9 mouse cellular contexts compared by ENCODE assay signal in genomic region chr2:152089078-152089477, GRCm38 (mm10). TPM values are rescaled to one million over a fixed set of nuclear protein-coding genes. Genes with fewer than 3 reads are reported as not detected.
DNase-seq lines count a peak whose midpoint lies in the region; ATAC-seq lines count a peak whose summit lies in the region.
"Had no signal": no experiment of that assay in that cellular context is flagged by ENCODE, and none has a peak within 500 bp of the region (broad histone marks: within the 10 kb centered on the region; RNA-seq: fewer than 3 reads in every experiment).

No protein-coding gene starts in this region.

- H3K9me3 ChIP-seq in forebrain, embryonic 14.5 days (replicated peaks; ENCODE audit: control insufficient read depth, low read length) = no peaks in the 10 kb centered on the region
- no peaks in the 10 kb centered on the region for H3K9me3 ChIP-seq in forebrain, embryonic 12.5 days
- H3K9me3 ChIP-seq in limb, embryonic 11.5 days (ENCODE audit: control insufficient read depth, low read length) = no peaks in the 10 kb centered on the region
- H3K9me3 ChIP-seq: heart, embryonic 13.5 days had no signal

- no peak overlapping the region for H3K4me3 ChIP-seq in forebrain, embryonic 14.5 days (ENCODE audit: low read depth, low read length)
- no peak overlapping the region for H3K4me3 ChIP-seq in forebrain, embryonic 12.5 days (replicated peaks)
- H3K4me3 ChIP-seq in limb, embryonic 11.5 days (ENCODE audit: low read depth, low read length) = no peak overlapping the region
- H3K4me3 ChIP-seq: heart, embryonic 13.5 days had no signal

- peaks cover 12% of the 10 kb centered on the region for H3K27me3 ChIP-seq in forebrain, embryonic 14.5 days (replicated peaks; ENCODE audit: control insufficient read depth, insufficient read depth, low read length)
- peaks cover 64% of the 10 kb centered on the region for H3K27me3 ChIP-seq in forebrain, embryonic 12.5 days
- peaks cover 37% of the 10 kb centered on the region for H3K27me3 ChIP-seq in limb, embryonic 11.5 days (ENCODE audit: control insufficient read depth, insufficient read depth, low read length)

- peak; percentile 79 for DNase-seq in forebrain, embryonic 14.5 days (ENCODE audit: low spot score)
- peak; percentile 60 for DNase-seq in right cerebral cortex, adult 18-20 months
- DNase-seq in right cerebral cortex, postnatal 25 days = no peak
- peak; percentile 32 for DNase-seq in c-Kit-positive CD71-positive TER-119-negative erythroid progenitor cells, embryonic 14.5 days (ENCODE audit: low read depth)
- peak; percentile 72 for DNase-seq in limb, embryonic 11.5 days (ENCODE audit: low spot score)
- peak; percentile 77 for DNase-seq in right cerebral cortex, postnatal 14 days

- no peak overlapping the region for H3K4me2 ChIP-seq in forebrain, embryonic 14.5 days (ENCODE audit: low read length)
- H3K4me2 ChIP-seq in forebrain, embryonic 12.5 days = no peak overlapping the region
- no peak overlapping the region for H3K4me2 ChIP-seq in limb, embryonic 11.5 days (ENCODE audit: low read depth, severe bottlenecking)
- H3K4me2 ChIP-seq: heart, embryonic 13.5 days had no signal

- no peak for ATAC-seq in forebrain, embryonic 14.5 days
- ATAC-seq in forebrain, embryonic 12.5 days (ENCODE audit: low FRiP score) = no peak
- ATAC-seq in frontal cortex, adult (ENCODE audit: low TSS enrichment) = peak; percentile 35; the same call in 1 of the 2 replicates
- ATAC-seq in limb, embryonic 11.5 days (ENCODE audit: insufficient number of reproducible peaks, low FRiP score, low TSS enrichment, low read depth) = no peak

- H3K27ac ChIP-seq in forebrain, embryonic 14.5 days (ENCODE audit: low read depth, low read length) = no peak overlapping the region
- no peak overlapping the region for H3K27ac ChIP-seq in forebrain, embryonic 12.5 days
- no peak overlapping the region for H3K27ac ChIP-seq in limb, embryonic 11.5 days (replicated peaks; ENCODE audit: low read depth, low read length)
- H3K27ac ChIP-seq: heart, embryonic 13.5 days had no signal

- H3K36me3 ChIP-seq in forebrain, embryonic 14.5 days (ENCODE audit: control insufficient read depth, insufficient read depth, low read length) = peaks cover 53% of the 10 kb centered on the region
- peaks cover 15% of the 10 kb centered on the region for H3K36me3 ChIP-seq in forebrain, embryonic 12.5 days (replicated peaks)
- H3K36me3 ChIP-seq in limb, embryonic 11.5 days (ENCODE audit: control insufficient read depth, insufficient read depth, low read length) = no peaks in the 10 kb centered on the region
- H3K36me3 ChIP-seq: heart, embryonic 13.5 days had no signal

- WGBS in forebrain, embryonic 14.5 days = 6% methylated on average over 4 of the region's 4 CpGs
- WGBS in forebrain, embryonic 12.5 days = 9% methylated on average over 4 of the region's 4 CpGs
- WGBS in limb, embryonic 11.5 days = 11% methylated on average over 4 of the region's 4 CpGs

- H3K4me1 ChIP-seq in forebrain, embryonic 14.5 days (ENCODE audit: control insufficient read depth, insufficient read depth, low read length) = peaks cover 33% of the 10 kb centered on the region
- H3K4me1 ChIP-seq in forebrain, embryonic 12.5 days = peaks cover 82% of the 10 kb centered on the region
- peaks cover 5% of the 10 kb centered on the region; the same call in 1 of the 2 replicates for H3K4me1 ChIP-seq in limb, embryonic 11.5 days (ENCODE audit: control insufficient read depth, insufficient read depth, low read length)

- H3K9ac ChIP-seq in forebrain, embryonic 14.5 days (ENCODE audit: low read length) = no peak overlapping the region
- no peak overlapping the region for H3K9ac ChIP-seq in forebrain, embryonic 12.5 days
- no peak overlapping the region for H3K9ac ChIP-seq in limb, embryonic 11.5 days (ENCODE audit: low read length)
- H3K9ac ChIP-seq: heart, embryonic 13.5 days had no signal

RNA-seq across cellular contexts. Expression of gene Scrt2, which starts 7.7 kb away (rescaled TPM):
- 16.1 and 16.2 TPM in 2 replicates for polyA plus RNA-seq in forebrain, embryonic 14.5 days (2014; fragmentation: Nextera tagmentation; extraction: Ambion mirVana)
- 15.3 and 15.6 TPM in 2 replicates for polyA plus RNA-seq in forebrain, embryonic 12.5 days (2016; fragmentation: Nextera tagmentation; extraction: Ambion mirVana)
- 0.07 TPM in 1 of 2 replicates, not detected in the other for polyA plus RNA-seq in limb, embryonic 11.5 days (2014; fragmentation: Nextera tagmentation; extraction: Ambion mirVana)
- polyA plus RNA-seq: heart, embryonic 13.5 days had no signal

RNA-seq across cellular contexts. Expression of gene Srxn1, which starts 16.2 kb away (rescaled TPM):
- polyA plus RNA-seq in forebrain, embryonic 14.5 days (2014; fragmentation: Nextera tagmentation; extraction: Ambion mirVana) = 11.8 and 12.0 TPM in 2 replicates
- polyA plus RNA-seq in forebrain, embryonic 12.5 days (2016; fragmentation: Nextera tagmentation; extraction: Ambion mirVana) = 12.0 and 12.9 TPM in 2 replicates
- polyA plus RNA-seq in limb, embryonic 11.5 days (2014; fragmentation: Nextera tagmentation; extraction: Ambion mirVana) = 8.2 and 8.9 TPM in 2 replicates

RNA-seq across cellular contexts. Expression of gene Tcf15, which starts 54.3 kb away (rescaled TPM):
- polyA plus RNA-seq in forebrain, embryonic 14.5 days (2014; fragmentation: Nextera tagmentation; extraction: Ambion mirVana) = 1.1 and 1.7 TPM in 2 replicates
- polyA plus RNA-seq in forebrain, embryonic 12.5 days (2016; fragmentation: Nextera tagmentation; extraction: Ambion mirVana) = 3.0 and 3.2 TPM in 2 replicates
- 20.2 and 25.2 TPM in 2 replicates for polyA plus RNA-seq in limb, embryonic 11.5 days (2014; fragmentation: Nextera tagmentation; extraction: Ambion mirVana)

Comparison
In these comparisons a context has a peak if more than half of its experiments do, and no peak if none do; other contexts are left out.
1. RNA of gene Scrt2, which starts 7.7 kb away (polyA plus RNA-seq): 16.1 to 16.2 TPM in forebrain, embryonic 14.5 days and 15.3 to 15.6 TPM in forebrain, embryonic 12.5 days; 0.07 TPM in limb, embryonic 11.5 days; every median in the first group is over 10 times any median in the second.